Comparison of ENCODE assay signal across 24 mouse cellular contexts in genomic region chr10:19176249-19176648, GRCm38 (mm10).
"Had no signal": no experiment of that assay in that cellular context is flagged by ENCODE, and none has a peak within 500 bp of the region (broad histone marks: within the 10 kb centered on the region; RNA-seq: fewer than 3 reads in every experiment).

No protein-coding gene starts in this region.

- H3K27me3 ChIP-seq: limb, embryonic 12.5 days; limb, embryonic 15.5 days; megakaryocyte, embryonic 14.5 days; midbrain, embryonic 13.5 days; neural tube, embryonic 13.5 days; stomach, embryonic 15.5 days had no signal

- H3K27ac ChIP-seq: kidney, postnatal 0 days; left cerebral cortex, adult 2 months; limb, embryonic 12.5 days; limb, embryonic 15.5 days; liver, embryonic 14.5 days; midbrain, embryonic 10.5 days; midbrain, embryonic 13.5 days; neural tube, embryonic 13.5 days; stomach, embryonic 15.5 days had no signal

- H3K4me1 ChIP-seq: limb, embryonic 12.5 days; limb, embryonic 15.5 days; midbrain, embryonic 10.5 days; midbrain, embryonic 13.5 days; neural tube, embryonic 13.5 days; stomach, embryonic 15.5 days had no signal

- ATAC-seq: inflammation-experienced regulatory T-cells, adult 6 months; liver, postnatal 0 days; lung, postnatal 0 days; midbrain, embryonic 13.5 days; midbrain, embryonic 16.5 days had no signal

- H3K36me3 ChIP-seq: limb, embryonic 12.5 days; limb, embryonic 15.5 days; midbrain, embryonic 10.5 days; midbrain, embryonic 13.5 days; neural tube, embryonic 13.5 days; stomach, embryonic 15.5 days had no signal

- DNase-seq: kidney, adult 11 months; kidney, postnatal 25 days; layer of hippocampus, postnatal 36 days; liver, postnatal 0 days; lung, embryonic 14.5 days; lung, postnatal 36 days; retina, postnatal 1 day; right cerebral cortex, postnatal 25 days; spleen, adult 18-20 months had no signal

- H3K9ac ChIP-seq: limb, embryonic 12.5 days; limb, embryonic 15.5 days; liver, embryonic 14.5 days; liver, postnatal 0 days; lung, embryonic 14.5 days; midbrain, embryonic 13.5 days; neural tube, embryonic 13.5 days; stomach, embryonic 15.5 days had no signal

- H3K4me3 ChIP-seq: left cerebral cortex, adult 2 months; limb, embryonic 12.5 days; limb, embryonic 15.5 days; megakaryocyte, embryonic 14.5 days; midbrain, embryonic 10.5 days; midbrain, embryonic 13.5 days; myocyte; neural tube, embryonic 13.5 days; stomach, embryonic 15.5 days had no signal

- H3K4me2 ChIP-seq: limb, embryonic 12.5 days; limb, embryonic 15.5 days; liver, embryonic 11.5 days; lung, embryonic 14.5 days; midbrain, embryonic 13.5 days; neural tube, embryonic 13.5 days; stomach, embryonic 15.5 days had no signal

- H3K9me3 ChIP-seq: limb, embryonic 15.5 days; neural tube, embryonic 13.5 days; stomach, embryonic 15.5 days had no signal
